Mouse (Mus musculus) MEL (cell line): ENCODE measurements around the gene Dhrs1. TPM values are rescaled to one million over a fixed set of nuclear protein-coding genes. Genes with fewer than 3 reads are reported as not detected.
A peak's percentile ranks its signal among the peaks of the same experiment; 100 is the strongest.

Experiments used
- DNase-seq: peaks from one replicate; pipeline ENCODE4 v3.0.0; 2011; ENCODE audit warnings: low read depth, low spot score
- H3K27ac ChIP-seq: 2 replicates; pipeline ENCODE4 v1.5.1; 2012; ENCODE audit warnings: low read depth, mild to moderate bottlenecking, control low read depth, low read length, moderate library complexity; ENCODE audit not compliant: control insufficient read depth
- H3K27me3 ChIP-seq, 2 experiments: fragments of 150-350 bp in 1 of 2; sonication (generic) in 1 of 2; 2 replicates each; pipeline ENCODE4 v1.6.1; 2012; ENCODE audit warnings: low read length in 2 of 2, mild to moderate bottlenecking in 2 of 2, improper control_type of control experiment in 1 of 2, moderate library complexity in 1 of 2; ENCODE audit not compliant: insufficient read depth in 2 of 2, control insufficient read depth in 1 of 2
- H3K36me3 ChIP-seq, 2 experiments: 2 replicates each; pipeline ENCODE4 v1.6.1; 2012 to 2014; ENCODE audit warnings: low read length in 2 of 2, improper control_type of control experiment in 1 of 2, inconsistent platforms in 1 of 2, mild to moderate bottlenecking in 1 of 2; ENCODE audit not compliant: insufficient read depth in 2 of 2, control insufficient read depth in 1 of 2
- H3K4me1 ChIP-seq, 2 experiments: fragments of 150-350 bp in 1 of 2; sonication (generic) in 1 of 2; 2 replicates each; pipeline ENCODE4 v1.6.1; 2012; ENCODE audit warnings: low read length in 2 of 2, improper control_type of control experiment in 1 of 2, mild to moderate bottlenecking in 1 of 2; ENCODE audit not compliant: insufficient read depth in 2 of 2, control insufficient read depth in 1 of 2
- H3K4me3 ChIP-seq, 2 experiments: fragments of 150-350 bp in 1 of 2; sonication (generic) in 1 of 2; 2 replicates each; pipeline ENCODE4 v1.5.1; 2012; ENCODE audit warnings: low read depth in 2 of 2, low read length in 2 of 2, mild to moderate bottlenecking in 2 of 2, moderate library complexity in 2 of 2, control low read depth in 1 of 2, improper control_type of control experiment in 1 of 2; ENCODE audit not compliant: control insufficient read depth in 1 of 2, insufficient read depth in 1 of 2
- H3K79me2 ChIP-seq: 2 replicates; pipeline ENCODE4 v1.6.1; 2012; ENCODE audit warnings: mild to moderate bottlenecking, low read length, moderate library complexity; ENCODE audit not compliant: control insufficient read depth, poor library complexity, insufficient read depth
- H3K9ac ChIP-seq: 2 replicates; pipeline ENCODE4 v1.6.1; 2012; ENCODE audit warnings: low read depth, mild to moderate bottlenecking, control low read depth, low read length, moderate library complexity; ENCODE audit not compliant: control insufficient read depth, poor library complexity, severe bottlenecking
- H3K9me3 ChIP-seq: fragments of 150-350 bp; sonication (generic); replicated peaks from 2 replicates; pipeline ENCODE4 v1.6.1; 2012; ENCODE audit warnings: mild to moderate bottlenecking, low read length, improper control_type of control experiment, moderate library complexity; ENCODE audit not compliant: insufficient read depth
- BHLHE40 ChIP-seq: IDR thresholded peaks from 2 replicates; pipeline ENCODE4 v1.6.1; 2012; ENCODE audit warnings: low read depth, mild to moderate bottlenecking, inconsistent platforms, low read length, improper control_type of control experiment, borderline replicate concordance
- CHD1 ChIP-seq: IDR thresholded peaks from 2 replicates; pipeline ENCODE4 v1.6.1; 2012; ENCODE audit warnings: low read depth, mild to moderate bottlenecking, inconsistent platforms, low read length, improper control_type of control experiment
- CHD2 ChIP-seq: IDR thresholded peaks from 2 replicates; pipeline ENCODE4 v1.6.1; 2011; ENCODE audit warnings: low read length, improper control_type of control experiment
- CTCF ChIP-seq, 3 experiments: IDR thresholded peaks in 2 of 3; conservative IDR thresholded peaks in 1 of 3; 2 replicates each; pipeline ENCODE4 v1.5.1; 2011 to 2012; ENCODE audit warnings: low read length in 3 of 3, low read depth in 2 of 3, mild to moderate bottlenecking in 2 of 3, improper control_type of control experiment in 1 of 3, inconsistent platforms in 1 of 3, mixed read lengths in 1 of 3, moderate library complexity in 1 of 3; ENCODE audit not compliant: control insufficient read depth in 1 of 3, insufficient read depth in 1 of 3, poor library complexity in 1 of 3, severe bottlenecking in 1 of 3
- E2F4 ChIP-seq: IDR thresholded peaks from 2 replicates; pipeline ENCODE4 v1.6.1; 2011; ENCODE audit warnings: low read depth, low read length, improper control_type of control experiment, borderline replicate concordance
- ELF1 ChIP-seq: IDR thresholded peaks from 2 replicates; pipeline ENCODE4 v1.6.1; 2014; ENCODE audit warnings: low read depth, mild to moderate bottlenecking, inconsistent platforms, low read length, improper control_type of control experiment, moderate library complexity
- EP300 ChIP-seq, 2 experiments: IDR thresholded peaks; 2 replicates each; pipeline ENCODE4 v1.6.1; 2011; ENCODE audit warnings: improper control_type of control experiment in 2 of 2, low read length in 2 of 2, low read depth in 1 of 2, mild to moderate bottlenecking in 1 of 2
- ETS1 ChIP-seq: IDR thresholded peaks from 2 replicates; pipeline ENCODE4 v1.6.1; 2012; ENCODE audit warnings: low read depth, mild to moderate bottlenecking, inconsistent platforms, low read length, improper control_type of control experiment, moderate library complexity
- GATA1 ChIP-seq: IDR thresholded peaks from 2 replicates; pipeline ENCODE4 v1.6.1; 2011; ENCODE audit warnings: low read depth, low read length, improper control_type of control experiment
- HCFC1 ChIP-seq: IDR thresholded peaks from 2 replicates; pipeline ENCODE4 v1.6.1; 2012; ENCODE audit warnings: low read depth, mild to moderate bottlenecking, inconsistent platforms, low read length, improper control_type of control experiment, moderate library complexity
- JUND ChIP-seq: IDR thresholded peaks from 2 replicates; pipeline ENCODE4 v1.6.1; 2011; ENCODE audit warnings: low read depth, mild to moderate bottlenecking, improper control_type of control experiment, low read length
- KAT2A ChIP-seq: conservative IDR thresholded peaks from 2 replicates; pipeline ENCODE4 v1.6.1; 2012; ENCODE audit warnings: low read depth, low read length, improper control_type of control experiment, inconsistent platforms
- MAFK ChIP-seq: IDR thresholded peaks from 2 replicates; pipeline ENCODE4 v1.6.1; 2011; ENCODE audit warnings: low read depth, mild to moderate bottlenecking, low read length, improper control_type of control experiment, borderline replicate concordance
- MAX ChIP-seq: IDR thresholded peaks from 2 replicates; pipeline ENCODE4 v1.6.1; 2011; ENCODE audit warnings: low read length, improper control_type of control experiment
- MAZ ChIP-seq: IDR thresholded peaks from 2 replicates; pipeline ENCODE4 v1.6.1; 2012; ENCODE audit warnings: low read depth, mild to moderate bottlenecking, inconsistent platforms, low read length, improper control_type of control experiment
- MEF2A ChIP-seq: IDR thresholded peaks from 2 replicates; pipeline ENCODE4 v1.6.1; 2014; ENCODE audit warnings: low read depth, mild to moderate bottlenecking, inconsistent platforms, low read length, improper control_type of control experiment; ENCODE audit not compliant: poor library complexity, insufficient replicate concordance, severe bottlenecking; ENCODE audit errors: extremely low read depth
- MXI1 ChIP-seq: IDR thresholded peaks from 2 replicates; pipeline ENCODE4 v1.6.1; 2011; ENCODE audit warnings: mild to moderate bottlenecking, low read depth, low read length, improper control_type of control experiment
- MYB ChIP-seq: IDR thresholded peaks from 2 replicates; pipeline ENCODE4 v1.6.1; 2011; ENCODE audit warnings: mild to moderate bottlenecking, low read depth, low read length, improper control_type of control experiment
- MYC ChIP-seq: IDR thresholded peaks from 2 replicates; pipeline ENCODE4 v1.6.1; 2011; ENCODE audit warnings: low read depth, mild to moderate bottlenecking, low read length, improper control_type of control experiment, moderate library complexity
- NELFE ChIP-seq: IDR thresholded peaks from 2 replicates; pipeline ENCODE4 v1.6.1; 2011; ENCODE audit warnings: low read depth, low read length, improper control_type of control experiment
- NRF1 ChIP-seq: IDR thresholded peaks from 2 replicates; pipeline ENCODE4 v1.6.1; 2014; ENCODE audit warnings: low read depth, mild to moderate bottlenecking, inconsistent platforms, low read length, improper control_type of control experiment, moderate library complexity; ENCODE audit not compliant: poor library complexity, insufficient read depth, severe bottlenecking
- POLR2A ChIP-seq, 2 experiments: IDR thresholded peaks; 2 replicates each; pipeline ENCODE4 v1.6.1; 2011 to 2012; ENCODE audit warnings: low read length in 2 of 2, mild to moderate bottlenecking in 2 of 2, control low read depth in 1 of 2, improper control_type of control experiment in 1 of 2, low read depth in 1 of 2, moderate library complexity in 1 of 2; ENCODE audit not compliant: control insufficient read depth in 1 of 2, insufficient read depth in 1 of 2, poor library complexity in 1 of 2
- POLR2AphosphoS2 ChIP-seq: IDR thresholded peaks from 2 replicates; pipeline ENCODE4 v1.6.1; 2011; ENCODE audit warnings: low read length, improper control_type of control experiment
- RCOR1 ChIP-seq: IDR thresholded peaks from 2 replicates; pipeline ENCODE4 v1.6.1; 2012; ENCODE audit warnings: low read depth, mild to moderate bottlenecking, inconsistent platforms, low read length, improper control_type of control experiment
- SIN3A ChIP-seq: IDR thresholded peaks from 2 replicates; pipeline ENCODE4 v1.6.1; 2012; ENCODE audit warnings: low read length, improper control_type of control experiment, inconsistent platforms
- SMC3 ChIP-seq: IDR thresholded peaks from 2 replicates; pipeline ENCODE4 v1.6.1; 2011; ENCODE audit warnings: low read depth, low read length, improper control_type of control experiment
- TAL1 ChIP-seq: IDR thresholded peaks from 2 replicates; pipeline ENCODE4 v1.6.1; 2012; ENCODE audit warnings: mild to moderate bottlenecking, inconsistent platforms, low read length, moderate library complexity, mixed read lengths
- TCF12 ChIP-seq: IDR thresholded peaks from 2 replicates; pipeline ENCODE4 v1.6.1; 2014; ENCODE audit warnings: low read depth, mild to moderate bottlenecking, inconsistent platforms, low read length, improper control_type of control experiment, moderate library complexity
- UBTF ChIP-seq: IDR thresholded peaks from 2 replicates; pipeline ENCODE4 v1.6.1; 2012; ENCODE audit warnings: low read depth, mild to moderate bottlenecking, inconsistent platforms, low read length, improper control_type of control experiment, moderate library complexity, borderline replicate concordance; ENCODE audit not compliant: insufficient read depth
- USF1 ChIP-seq: IDR thresholded peaks from 2 replicates; pipeline ENCODE4 v1.6.1; 2014; ENCODE audit warnings: low read depth, mild to moderate bottlenecking, inconsistent platforms, low read length, improper control_type of control experiment, moderate library complexity
- USF2 ChIP-seq, 2 experiments: IDR thresholded peaks; 2 replicates each; pipeline ENCODE4 v1.6.1; 2011 to 2012; ENCODE audit warnings: improper control_type of control experiment in 2 of 2, low read length in 2 of 2, borderline replicate concordance in 1 of 2, inconsistent platforms in 1 of 2, low read depth in 1 of 2, mild to moderate bottlenecking in 1 of 2; ENCODE audit not compliant: insufficient read depth in 1 of 2
- ZC3H11A ChIP-seq: IDR thresholded peaks from 2 replicates; pipeline ENCODE4 v1.6.1; 2012; ENCODE audit warnings: low read depth, mild to moderate bottlenecking, inconsistent platforms, low read length, improper control_type of control experiment
- ZKSCAN1 ChIP-seq: IDR thresholded peaks from 2 replicates; pipeline ENCODE4 v1.6.1; 2012; ENCODE audit warnings: low read depth, mild to moderate bottlenecking, inconsistent platforms, low read length, improper control_type of control experiment, moderate library complexity
- ZNF384 ChIP-seq: IDR thresholded peaks from 2 replicates; pipeline ENCODE4 v1.6.1; 2012; ENCODE audit warnings: low read depth, mild to moderate bottlenecking, inconsistent platforms, low read length, improper control_type of control experiment
- polyA plus RNA-seq, 2 experiments: library from polyadenylated mRNA; stranded (reverse) in 1 of 2; unstranded in 1 of 2; fragments of >175 nt in 1 of 2; fragments of >200 nt in 1 of 2; gene quantifications; 2 replicates each; pipeline versions ENCODE4 v1.2.1 to v1.2.4; 2012; ENCODE audit warnings: low replicate concordance in 2 of 2, low read depth in 1 of 2; ENCODE audit not compliant: insufficient read length in 2 of 2, insufficient read depth in 1 of 2, missing spikeins in 1 of 2
- total RNA-seq: library from RNA; depleted of rRNA; stranded (reverse); fragments of 300-350 nt; gene quantifications from 2 replicates; pipeline ENCODE4 v1.2.3, GENCODE M21; 2012

Dhrs1 gene
- total and polyA plus RNA-seq, 3 experiments, result 20.0 to 48.8 TPM; not detected in 1

DNA sequence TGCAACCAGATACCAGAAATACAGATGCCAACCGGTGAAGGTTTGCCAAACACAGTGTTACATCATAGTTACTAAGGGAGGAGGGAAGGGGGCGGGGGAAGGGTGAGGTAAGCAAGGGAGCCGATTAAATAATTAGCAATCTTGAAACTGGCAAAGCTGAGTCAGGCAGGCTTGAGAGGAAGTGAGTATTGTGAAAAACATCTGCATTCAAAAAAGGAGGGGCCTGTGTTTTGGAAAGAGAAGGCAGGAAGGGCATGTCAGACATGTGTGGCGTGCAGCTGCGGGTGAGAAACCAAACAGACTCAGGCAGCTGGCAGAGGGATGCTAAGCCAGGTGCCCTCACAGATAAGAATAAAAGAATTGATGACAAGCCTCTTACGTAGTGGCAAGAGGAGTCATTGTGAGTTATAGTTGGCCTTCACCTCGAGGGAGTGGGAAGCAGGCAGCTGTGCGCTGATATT lies 21.0 kb downstream of the Dhrs1 start (continued):
- TF ChIP-seq NELFE (no peak), ZNF384 (no peak), POLR2AphosphoS2 (no peak)

DNA sequence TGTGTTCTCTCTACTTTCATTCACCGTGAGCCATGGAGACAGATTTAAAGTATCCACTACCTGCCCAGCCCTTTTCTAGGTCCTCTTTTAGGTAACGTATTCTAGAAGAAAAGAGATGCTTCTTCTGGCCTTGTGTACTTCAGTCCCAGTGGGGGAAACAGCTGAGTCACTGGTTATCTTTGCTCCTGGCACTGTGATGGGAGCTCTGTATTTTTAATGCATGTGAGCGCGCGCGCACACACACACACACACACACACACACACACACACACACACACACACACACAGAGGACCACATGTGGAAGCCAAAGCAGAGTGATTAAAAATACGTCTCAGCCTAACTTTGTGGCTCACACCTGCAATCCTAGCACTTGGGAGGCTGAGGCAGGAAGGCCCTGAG lies 22.1 kb downstream of the Dhrs1 start:
- Histone ChIP-seq H3K36me3 (peaks cover 0 to 19% of the 10 kb centered on the region in 2 experiments; a peak in 2 of 4 replicates), H3K9me3 (no peaks in the 10 kb centered on the region), H3K9ac (no peak overlapping the region), H3K27me3 (no peaks in the 10 kb centered on the region), H3K79me2 (peaks cover 2% of the 10 kb centered on the region; the same call in 1 of the 2 replicates), H3K27ac (peak overlapping the region; percentile 88), H3K4me1 (peaks cover 15 to 18% of the 10 kb centered on the region in 2 experiments), H3K4me3 (no peak overlapping the region)
- DNase-seq, result peak; percentile 90
- no peak for TF ChIP-seq POLR2AphosphoS2
- peak; percentile 90 for TF ChIP-seq SIN3A
- TF ChIP-seq JUND, result no peak
- TF ChIP-seq ZKSCAN1, result no peak
- no peak for TF ChIP-seq KAT2A
- peak; percentile 64; the same call in 1 of the 2 replicates for TF ChIP-seq MAFK
- no peak for TF ChIP-seq CHD2
- no peak for TF ChIP-seq E2F4
- peak; percentile 60; the same call in 1 of the 2 replicates for TF ChIP-seq RCOR1
- TF ChIP-seq SMC3, result no peak
- TF ChIP-seq HCFC1, result 0 out of 2 replicates have a peak, but pooled peaks have one; percentile 39
- no peak for TF ChIP-seq UBTF
- peak; percentile 57 for TF ChIP-seq TCF12
- no peak for TF ChIP-seq USF2 (IDR thresholded peaks at IDR 0.05; ENCODE audit: borderline replicate concordance in 1 of 2, insufficient read depth in 1 of 2, low read depth in 1 of 2, low read length in 2 of 2)
- peak; percentile 68 for TF ChIP-seq GATA1
- TF ChIP-seq POLR2A (IDR thresholded peaks at IDR 0.05; ENCODE audit: control insufficient read depth in 1 of 2, insufficient read depth in 1 of 2, low read depth in 1 of 2, low read length in 2 of 2, poor library complexity in 1 of 2), result no peak
- no peak for TF ChIP-seq ZC3H11A
- TF ChIP-seq NELFE, result peak; percentile 34; the same call in 1 of the 2 replicates
- TF ChIP-seq CTCF (IDR thresholded peaks at IDR 0.05 in 2 of 3, conservative IDR thresholded peaks at IDR 0.05 in 1 of 3; ENCODE audit: control insufficient read depth in 1 of 3, insufficient read depth in 1 of 3, low read depth in 2 of 3, low read length in 3 of 3, poor library complexity in 1 of 3, severe bottlenecking in 1 of 3), result no peak
- TF ChIP-seq MYC, result peak; percentile 73
- TF ChIP-seq ETS1, result peak; percentile 97
- no peak for TF ChIP-seq MYB
- TF ChIP-seq TAL1, result peak; percentile 43; the same call in 1 of the 2 replicates
- no peak for TF ChIP-seq ELF1
- 0 out of 2 replicates have a peak, but pooled peaks have one; percentile 15 for TF ChIP-seq MAZ
- no peak for TF ChIP-seq USF1
- TF ChIP-seq EP300 (IDR thresholded peaks at IDR 0.05; ENCODE audit: low read depth in 1 of 2, low read length in 2 of 2), result peak; percentile 70 to 80
- TF ChIP-seq NRF1, result peak; percentile 51; the same call in 1 of the 2 replicates
- TF ChIP-seq BHLHE40, result peak; percentile 77; the same call in 1 of the 2 replicates
- peak; percentile 80; the same call in 1 of the 2 replicates for TF ChIP-seq MXI1
- no peak for TF ChIP-seq CHD1
- no peak for TF ChIP-seq MEF2A
- peak; percentile 53; the same call in 1 of the 2 replicates for TF ChIP-seq MAX
